Mouse (Mus musculus): ENCODE results near the gene Cacfd1. TPM values are rescaled to one million over a fixed set of nuclear protein-coding genes. Genes with fewer than 3 reads are reported as not detected.

Gene Cacfd1
- 17.7 and 21.5 TPM in 2 replicates for total RNA-seq (2014; rRNA removed)
- 48.1 and 58.0 TPM in 2 replicates for polyA plus RNA-seq (2012; rRNA removed)

- Histone ChIP-seq H3K79me2 (ENCODE audit: control insufficient read depth, insufficient read depth, low read length) (peaks cover 6% of the 10 kb centered on the region; the same call in 1 of the 2 replicates), H3K9ac (ENCODE audit: low read depth, low read length) (peak within 1 kb of the TSS; percentile 92), H3K36me3 (ENCODE audit: control insufficient read depth, insufficient read depth, low read length) (no peaks in the 10 kb centered on the region; the same call in 1 of the 2 replicates), H3K27me3 (ENCODE audit: control insufficient read depth, insufficient read depth, low read length) (no peaks in the 10 kb centered on the region), H3K27ac (replicated peaks; ENCODE audit: insufficient read depth, low read depth, low read length) (peak within 1 kb of the TSS; percentile 80), H3K4me3 (ENCODE audit: insufficient read depth, low read depth, low read length) (peak within 1 kb of the TSS; percentile 85), H3K4me1 (ENCODE audit: control insufficient read depth, insufficient read depth, low read length) (peaks cover 10% of the 10 kb centered on the region; the same call in 1 of the 2 replicates)
- peak; percentile 80 for DNase-seq (ENCODE audit: extremely low read depth, low read depth, low spot score)
- under 1% methylated on average over 43 of the region's 43 CpGs for WGBS
- TF ChIP-seq POLR2A (IDR thresholded peaks at IDR 0.05; ENCODE audit: extremely low read depth, insufficient read depth, low read length) (peak; percentile 69; the same call in 1 of the 2 replicates), CTCF (IDR thresholded peaks at IDR 0.05; ENCODE audit: low read depth, low read length) (0 out of 2 replicates have a peak, but pooled peaks have one; percentile 20)
Measured at GRCm38 (mm10) chr2:27009714-27010244, at the start of gene Cacfd1. TSS of gene Cacfd1 (plus strand) at chr2:27009926.

- no peak overlapping the region for H3K9ac ChIP-seq (ENCODE audit: low read depth, low read length)
- H3K36me3 ChIP-seq (ENCODE audit: control insufficient read depth, insufficient read depth, low read length), result peaks cover 24% of the 10 kb centered on the region
- H3K4me3 ChIP-seq (ENCODE audit: insufficient read depth, low read depth, low read length), result no peak overlapping the region
- H3K79me2 ChIP-seq (ENCODE audit: control insufficient read depth, insufficient read depth, low read length), result peaks cover 4% of the 10 kb centered on the region; the same call in 1 of the 2 replicates
- TF ChIP-seq POLR2A (IDR thresholded peaks at IDR 0.05; ENCODE audit: extremely low read depth, insufficient read depth, low read length) (no peak), CTCF (IDR thresholded peaks at IDR 0.05; ENCODE audit: low read depth, low read length) (peak; percentile 40; the same call in 1 of the 2 replicates)
- DNase-seq (ENCODE audit: extremely low read depth, low read depth, low spot score), result no peak
- H3K27ac ChIP-seq (replicated peaks; ENCODE audit: insufficient read depth, low read depth, low read length), result no peak overlapping the region
- peaks cover 20% of the 10 kb centered on the region for H3K4me1 ChIP-seq (ENCODE audit: control insufficient read depth, insufficient read depth, low read length)
- WGBS, result 67% methylated on average over 4 of the region's 4 CpGs
- no peaks in the 10 kb centered on the region for H3K27me3 ChIP-seq (ENCODE audit: control insufficient read depth, insufficient read depth, low read length)
Measured at GRCm38 (mm10) chr2:26960756-26961155, 49.0 kb upstream of the Cacfd1 start.

- peak within 1 kb of the TSS; percentile 84 for H3K9ac ChIP-seq (ENCODE audit: low read depth, low read length)
- peaks cover 6% of the 10 kb centered on the region for H3K4me1 ChIP-seq (ENCODE audit: control insufficient read depth, insufficient read depth, low read length)
- H3K4me3 ChIP-seq (ENCODE audit: insufficient read depth, low read depth, low read length), result peak within 1 kb of the TSS; percentile 77
- DNase-seq (ENCODE audit: extremely low read depth, low read depth, low spot score), result peak; percentile 89
- H3K27ac ChIP-seq (replicated peaks; ENCODE audit: insufficient read depth, low read depth, low read length), result peak within 1 kb of the TSS; percentile 96
- under 1% methylated on average over 50 of the region's 50 CpGs for WGBS
- no peak for TF ChIP-seq CTCF (IDR thresholded peaks at IDR 0.05; ENCODE audit: low read depth, low read length)
- TF ChIP-seq POLR2A (IDR thresholded peaks at IDR 0.05; ENCODE audit: extremely low read depth, insufficient read depth, low read length), result peak; percentile 67
- no peaks in the 10 kb centered on the region for H3K27me3 ChIP-seq (ENCODE audit: control insufficient read depth, insufficient read depth, low read length)
- peaks cover 4% of the 10 kb centered on the region; the same call in 1 of the 2 replicates for H3K79me2 ChIP-seq (ENCODE audit: control insufficient read depth, insufficient read depth, low read length)
- H3K36me3 ChIP-seq (ENCODE audit: control insufficient read depth, insufficient read depth, low read length), result peaks cover 10% of the 10 kb centered on the region; the same call in 1 of the 2 replicates
Measured at GRCm38 (mm10) chr2:26963923-26964723, 45.6 kb upstream of the Cacfd1 start, which contains the start of gene Rexo4. TSS of gene Rexo4 (minus strand) at chr2:26964386.

GRCm38 (mm10) chr2:26964724-26965370 is 44.9 kb upstream of the Cacfd1 start:
- Histone ChIP-seq H3K9ac (ENCODE audit: low read depth, low read length) (peak overlapping the region; percentile 84), H3K4me3 (ENCODE audit: insufficient read depth, low read depth, low read length) (peak overlapping the region; percentile 77), H3K79me2 (ENCODE audit: control insufficient read depth, insufficient read depth, low read length) (peaks cover 4% of the 10 kb centered on the region; the same call in 1 of the 2 replicates), H3K36me3 (ENCODE audit: control insufficient read depth, insufficient read depth, low read length) (peaks cover 7% of the 10 kb centered on the region; the same call in 1 of the 2 replicates), H3K27ac (replicated peaks; ENCODE audit: insufficient read depth, low read depth, low read length) (peak overlapping the region; percentile 96), H3K4me1 (ENCODE audit: control insufficient read depth, insufficient read depth, low read length) (peaks cover 6% of the 10 kb centered on the region), H3K27me3 (ENCODE audit: control insufficient read depth, insufficient read depth, low read length) (no peaks in the 10 kb centered on the region)
- WGBS, result 12% methylated on average over 14 of the region's 14 CpGs
- DNase-seq (ENCODE audit: extremely low read depth, low read depth, low spot score), result no peak
- TF ChIP-seq CTCF (IDR thresholded peaks at IDR 0.05; ENCODE audit: low read depth, low read length), result no peak
- TF ChIP-seq POLR2A (IDR thresholded peaks at IDR 0.05; ENCODE audit: extremely low read depth, insufficient read depth, low read length), result no peak

GRCm38 (mm10) chr2:26967262-26967661 is 42.5 kb upstream of the Cacfd1 start:
- TF ChIP-seq CTCF (IDR thresholded peaks at IDR 0.05; ENCODE audit: low read depth, low read length) (no peak), POLR2A (IDR thresholded peaks at IDR 0.05; ENCODE audit: extremely low read depth, insufficient read depth, low read length) (no peak)

More at GRCm38 (mm10) chr2:26967262-26967661, 42.5 kb upstream of the Cacfd1 start:
- Histone ChIP-seq H3K27ac (replicated peaks; ENCODE audit: insufficient read depth, low read depth, low read length) (no peak overlapping the region), H3K79me2 (ENCODE audit: control insufficient read depth, insufficient read depth, low read length) (peaks cover 4% of the 10 kb centered on the region; the same call in 1 of the 2 replicates), H3K4me3 (ENCODE audit: insufficient read depth, low read depth, low read length) (no peak overlapping the region), H3K9ac (ENCODE audit: low read depth, low read length) (no peak overlapping the region), H3K36me3 (ENCODE audit: control insufficient read depth, insufficient read depth, low read length) (no peaks in the 10 kb centered on the region), H3K27me3 (ENCODE audit: control insufficient read depth, insufficient read depth, low read length) (no peaks in the 10 kb centered on the region), H3K4me1 (ENCODE audit: control insufficient read depth, insufficient read depth, low read length) (peaks cover 4% of the 10 kb centered on the region)
- no peak for DNase-seq (ENCODE audit: extremely low read depth, low read depth, low spot score)
- WGBS, result 81% methylated on average over 2 of the region's 2 CpGs

Data from liver, adult 2 months (tissue).